Mouse (Mus musculus) neural tube, embryonic 15.5 days (tissue): ENCODE results near the gene Hexb. TPM values are rescaled to one million over a fixed set of nuclear protein-coding genes. Genes with fewer than 3 reads are reported as not detected.

Source experiments
- ATAC-seq: fragments of 200-750 bp; cut with Nextera tagmentation; 2 replicates; pipeline ENCODE4 v1.8.0; 2017; ENCODE audit warnings: mild to moderate bottlenecking, moderate TSS enrichment, moderate library complexity; ENCODE audit not compliant: low FRiP score
- H3K27ac ChIP-seq: fragments of 300-500 bp; sonication (generic); replicated peaks from 2 replicates; pipeline ENCODE4 v1.5.1; 2015; ENCODE audit warnings: mild to moderate bottlenecking, inconsistent platforms
- H3K27me3 ChIP-seq: fragments of 300-500 bp; sonication (generic); replicated peaks from 2 replicates; pipeline ENCODE4 v1.6.1; 2015; ENCODE audit warnings: inconsistent platforms
- H3K36me3 ChIP-seq: fragments of 300-500 bp; sonication (generic); 2 replicates; pipeline ENCODE4 v1.6.1; 2015; ENCODE audit warnings: inconsistent platforms
- H3K4me1 ChIP-seq: fragments of 300-500 bp; sonication (generic); 2 replicates; pipeline ENCODE4 v1.6.1; 2015; ENCODE audit warnings: inconsistent platforms
- H3K4me2 ChIP-seq: fragments of 300-500 bp; sonication (generic); 2 replicates; pipeline ENCODE4 v1.6.1; 2015; ENCODE audit warnings: inconsistent platforms, mild to moderate bottlenecking, moderate library complexity
- H3K4me3 ChIP-seq: fragments of 300-500 bp; sonication (generic); replicated peaks from 2 replicates; pipeline ENCODE4 v1.5.1; 2015; ENCODE audit warnings: mild to moderate bottlenecking, inconsistent platforms
- H3K9ac ChIP-seq: fragments of 300-500 bp; sonication (generic); replicated peaks from 2 replicates; pipeline ENCODE4 v1.6.1; 2015; ENCODE audit warnings: mild to moderate bottlenecking, inconsistent platforms
- H3K9me3 ChIP-seq: fragments of 300-500 bp; sonication (generic); replicated peaks from 2 replicates; pipeline ENCODE4 v1.6.1; 2016; ENCODE audit warnings: inconsistent platforms
- WGBS: fragments of 180-500 bp; shearing (Covaris S2); methylation state at CpG from one replicate; pipeline ENCODE4 v1.1.7; 2015; ENCODE audit warnings: mixed read lengths; 5-methylcytosine and 5-hydroxymethylcytosine counted together
- polyA plus RNA-seq: library from polyadenylated mRNA; unstranded; fragments of >200 nt; fragmentation: Nextera tagmentation; extraction: Ambion mirVana; gene quantifications from 2 replicates; pipeline ENCODE4 v1.2.1, GENCODE M21; 2015

Hexb gene
- polyA plus RNA-seq, 1 experiment from 2014 or later, result 54.5 TPM

- H3K36me3 ChIP-seq, result no peaks in the 10 kb centered on the region
- 74% methylated on average over 2 of the region's 2 CpGs for WGBS
- H3K4me2 ChIP-seq, result peak overlapping the region; percentile 22
- H3K9ac ChIP-seq, result no peak overlapping the region
- ATAC-seq, result no peak
- H3K9me3 ChIP-seq, result no peaks in the 10 kb centered on the region
- H3K4me3 ChIP-seq, result no peak overlapping the region
- H3K4me1 ChIP-seq, result peaks cover 11% of the 10 kb centered on the region; the same call in 1 of the 2 replicates
- no peak overlapping the region for H3K27ac ChIP-seq
- no peaks in the 10 kb centered on the region for H3K27me3 ChIP-seq
Measured at GRCm38 (mm10) chr13:97196925-97197218, 1.3 kb downstream of the Hexb start.

- H3K4me3 ChIP-seq, result no peak overlapping the region
- peak overlapping the region; percentile 22 for H3K4me2 ChIP-seq
- peaks cover 11% of the 10 kb centered on the region; the same call in 1 of the 2 replicates for H3K4me1 ChIP-seq
- H3K27me3 ChIP-seq, result no peaks in the 10 kb centered on the region
- no peak overlapping the region for H3K27ac ChIP-seq
- 53% methylated on average over 12 of the region's 12 CpGs for WGBS
- no peaks in the 10 kb centered on the region for H3K36me3 ChIP-seq
- H3K9me3 ChIP-seq, result no peaks in the 10 kb centered on the region
- ATAC-seq, result no peak
- no peak overlapping the region for H3K9ac ChIP-seq
Measured at GRCm38 (mm10) chr13:97196186-97196924, 1.8 kb downstream of the Hexb start.

GRCm38 (mm10) chr13:97193420-97193819 lies 4.7 kb downstream of the Hexb start:
- Histone ChIP-seq H3K4me3 (no peak overlapping the region), H3K4me2 (no peak overlapping the region), H3K27ac (no peak overlapping the region), H3K9ac (no peak overlapping the region), H3K27me3 (no peaks in the 10 kb centered on the region), H3K4me1 (peaks cover 11% of the 10 kb centered on the region; the same call in 1 of the 2 replicates), H3K36me3 (no peaks in the 10 kb centered on the region), H3K9me3 (no peaks in the 10 kb centered on the region)
- WGBS, result 47% methylated on average over 7 of the region's 7 CpGs
- no peak for ATAC-seq

- H3K27ac ChIP-seq, result no peak overlapping the region
- WGBS, result 79% methylated on average over 11 of the region's 11 CpGs
- peaks cover 9% of the 10 kb centered on the region; the same call in 1 of the 2 replicates for H3K4me1 ChIP-seq
- H3K27me3 ChIP-seq, result no peaks in the 10 kb centered on the region
- no peak for ATAC-seq
- H3K4me2 ChIP-seq, result no peak overlapping the region
- H3K9me3 ChIP-seq, result no peaks in the 10 kb centered on the region
- no peak overlapping the region for H3K4me3 ChIP-seq
- H3K9ac ChIP-seq, result no peak overlapping the region
- no peaks in the 10 kb centered on the region for H3K36me3 ChIP-seq
Measured at GRCm38 (mm10) chr13:97192649-97193048, 5.5 kb downstream of the Hexb start.

- H3K9ac ChIP-seq, result no peak overlapping the region
- H3K27me3 ChIP-seq, result no peaks in the 10 kb centered on the region
- no peaks in the 10 kb centered on the region for H3K4me1 ChIP-seq
- ATAC-seq, result no peak
- 89% methylated on average over 5 of the region's 5 CpGs for WGBS
- no peak overlapping the region for H3K4me3 ChIP-seq
- H3K9me3 ChIP-seq, result no peaks in the 10 kb centered on the region
- H3K36me3 ChIP-seq, result no peaks in the 10 kb centered on the region
- H3K27ac ChIP-seq, result no peak overlapping the region
- no peak overlapping the region for H3K4me2 ChIP-seq
Measured at GRCm38 (mm10) chr13:97187693-97188092, 10.5 kb downstream of the Hexb start.

- Histone ChIP-seq H3K4me1 (no peaks in the 10 kb centered on the region), H3K27ac (no peak overlapping the region), H3K9me3 (no peaks in the 10 kb centered on the region), H3K4me2 (no peak overlapping the region), H3K4me3 (no peak overlapping the region), H3K36me3 (no peaks in the 10 kb centered on the region), H3K27me3 (no peaks in the 10 kb centered on the region), H3K9ac (no peak overlapping the region)
- no peak for ATAC-seq
- WGBS, result 86% methylated on average over 4 of the region's 4 CpGs
Measured at GRCm38 (mm10) chr13:97186346-97186745, 11.8 kb downstream of the Hexb start.

GRCm38 (mm10) chr13:97184656-97185055 lies 13.5 kb downstream of the Hexb start:
- 71% methylated on average over 5 of the region's 5 CpGs for WGBS
- no peak for ATAC-seq

GRCm38 (mm10) chr13:97184168-97184567 lies 14.0 kb downstream of the Hexb start:
- no peak for ATAC-seq
- Histone ChIP-seq H3K27ac (no peak overlapping the region), H3K9me3 (no peaks in the 10 kb centered on the region), H3K36me3 (peaks cover 11% of the 10 kb centered on the region), H3K4me3 (no peak overlapping the region), H3K4me1 (no peaks in the 10 kb centered on the region), H3K4me2 (no peak overlapping the region), H3K9ac (no peak overlapping the region), H3K27me3 (no peaks in the 10 kb centered on the region)
- WGBS, result 96% methylated on average over 2 of the region's 2 CpGs

More at GRCm38 (mm10) chr13:97184656-97185055, 13.5 kb downstream of the Hexb start:
- H3K9me3 ChIP-seq, result no peaks in the 10 kb centered on the region
- peaks cover 9% of the 10 kb centered on the region; the same call in 1 of the 2 replicates for H3K36me3 ChIP-seq
- H3K27ac ChIP-seq, result no peak overlapping the region
- no peak overlapping the region for H3K4me3 ChIP-seq
- no peaks in the 10 kb centered on the region for H3K27me3 ChIP-seq
- no peak overlapping the region for H3K9ac ChIP-seq
- no peak overlapping the region for H3K4me2 ChIP-seq
- no peaks in the 10 kb centered on the region for H3K4me1 ChIP-seq

- no peak overlapping the region for H3K4me3 ChIP-seq
- H3K4me1 ChIP-seq, result no peaks in the 10 kb centered on the region
- no peaks in the 10 kb centered on the region for H3K9me3 ChIP-seq
- H3K27me3 ChIP-seq, result no peaks in the 10 kb centered on the region
- no peak for ATAC-seq
- no peak overlapping the region for H3K27ac ChIP-seq
- peaks cover 22% of the 10 kb centered on the region for H3K36me3 ChIP-seq
- no peak overlapping the region for H3K9ac ChIP-seq
- H3K4me2 ChIP-seq, result no peak overlapping the region
- 71% methylated on average over 4 of the region's 4 CpGs for WGBS
Measured at GRCm38 (mm10) chr13:97182821-97183220, 15.3 kb downstream of the Hexb start.

GRCm38 (mm10) chr13:97180113-97180828 lies 17.9 kb downstream of the Hexb start:
- 75% methylated on average over 6 of the region's 6 CpGs for WGBS
- no peaks in the 10 kb centered on the region for H3K9me3 ChIP-seq
- ATAC-seq, result no peak
- H3K4me3 ChIP-seq, result no peak overlapping the region
- no peak overlapping the region for H3K4me2 ChIP-seq
- H3K4me1 ChIP-seq, result no peaks in the 10 kb centered on the region
- no peak overlapping the region for H3K27ac ChIP-seq
- H3K36me3 ChIP-seq, result peaks cover 43% of the 10 kb centered on the region
- no peak overlapping the region for H3K9ac ChIP-seq
- no peaks in the 10 kb centered on the region for H3K27me3 ChIP-seq

GRCm38 (mm10) chr13:97178943-97179342 lies 19.2 kb downstream of the Hexb start:
- no peak overlapping the region for H3K27ac ChIP-seq
- H3K9ac ChIP-seq, result no peak overlapping the region
- H3K4me3 ChIP-seq, result no peak overlapping the region
- no peak for ATAC-seq
- H3K4me1 ChIP-seq, result no peaks in the 10 kb centered on the region
- no peaks in the 10 kb centered on the region for H3K27me3 ChIP-seq
- 83% methylated on average over 7 of the region's 7 CpGs for WGBS
- no peaks in the 10 kb centered on the region for H3K9me3 ChIP-seq
- no peak overlapping the region for H3K4me2 ChIP-seq
- peaks cover 57% of the 10 kb centered on the region for H3K36me3 ChIP-seq

GRCm38 (mm10) chr13:97176731-97177130 lies 21.4 kb downstream of the Hexb start:
- H3K4me1 ChIP-seq, result no peaks in the 10 kb centered on the region
- H3K36me3 ChIP-seq, result peaks cover 76% of the 10 kb centered on the region
- no peaks in the 10 kb centered on the region for H3K27me3 ChIP-seq
- 88% methylated on average over 5 of the region's 5 CpGs for WGBS
- no peaks in the 10 kb centered on the region for H3K9me3 ChIP-seq
- H3K4me3 ChIP-seq, result no peak overlapping the region
- H3K4me2 ChIP-seq, result no peak overlapping the region
- H3K27ac ChIP-seq, result no peak overlapping the region
- H3K9ac ChIP-seq, result no peak overlapping the region
- ATAC-seq, result no peak
